Mouse (Mus musculus): Measurements from ENCODE around the gene Plekha3. TPM values are rescaled to one million over a fixed set of nuclear protein-coding genes. Genes with fewer than 3 reads are reported as not detected.

The Plekha3 gene
- polyA plus RNA-seq, 1 experiment from 2014 or later, result 3.6 TPM

GRCm38 (mm10) chr2:76673472-76674081 lies 1.5 kb upstream of the Plekha3 start:
- Histone ChIP-seq H3K4me3 (ENCODE audit: low read length) (peak overlapping the region; percentile 54), H3K4me1 (ENCODE audit: insufficient read depth, low read length) (peaks cover 27% of the 10 kb centered on the region), H3K4me2 (replicated peaks; ENCODE audit: low read depth, low read length) (peak overlapping the region; percentile 66), H3K27me3 (ENCODE audit: insufficient read depth, low read length) (no peaks in the 10 kb centered on the region), H3K27ac (ENCODE audit: low read length) (peak overlapping the region; percentile 88), H3K9ac (replicated peaks; ENCODE audit: low read length) (no peak overlapping the region), H3K9me3 (ENCODE audit: low read length) (no peaks in the 10 kb centered on the region), H3K36me3 (ENCODE audit: insufficient read depth, low read length) (0 out of 2 replicates have a peak, but pooled peaks cover 1% of the 10 kb centered on the region)
- WGBS, result 39% methylated on average over 7 of the region's 7 CpGs
- no peak for ATAC-seq (ENCODE audit: low FRiP score, low TSS enrichment)

- ATAC-seq (ENCODE audit: low FRiP score, low TSS enrichment), result peak; percentile 46
- peak overlapping the region; percentile 89 for H3K27ac ChIP-seq (ENCODE audit: low read length)
These were observed 370 bp downstream of the Plekha3 start for GRCm38 (mm10) chr2:76675451-76675850.

GRCm38 (mm10) chr2:76675949-76676348 lies 868 bp downstream of the Plekha3 start:
- no peak for ATAC-seq (ENCODE audit: low FRiP score, low TSS enrichment)
- peaks cover 27% of the 10 kb centered on the region for H3K4me1 ChIP-seq (ENCODE audit: insufficient read depth, low read length)
- H3K4me3 ChIP-seq (ENCODE audit: low read length), result peak overlapping the region; percentile 89
- peaks cover 7% of the 10 kb centered on the region; the same call in 1 of the 2 replicates for H3K36me3 ChIP-seq (ENCODE audit: insufficient read depth, low read length)
- no peaks in the 10 kb centered on the region for H3K9me3 ChIP-seq (ENCODE audit: low read length)
- H3K27ac ChIP-seq (ENCODE audit: low read length), result peak overlapping the region; percentile 89
- peak overlapping the region; percentile 91 for H3K9ac ChIP-seq (replicated peaks; ENCODE audit: low read length)
- H3K27me3 ChIP-seq (ENCODE audit: insufficient read depth, low read length), result no peaks in the 10 kb centered on the region
- peak overlapping the region; percentile 76 for H3K4me2 ChIP-seq (replicated peaks; ENCODE audit: low read depth, low read length)
- WGBS, result 6% methylated on average over 4 of the region's 4 CpGs

More at GRCm38 (mm10) chr2:76675451-76675850, 370 bp downstream of the Plekha3 start:
- peaks cover 5% of the 10 kb centered on the region; the same call in 1 of the 2 replicates for H3K36me3 ChIP-seq (ENCODE audit: insufficient read depth, low read length)
- under 1% methylated on average over 35 of the region's 44 CpGs for WGBS
- peak overlapping the region; percentile 91 for H3K9ac ChIP-seq (replicated peaks; ENCODE audit: low read length)
- H3K4me2 ChIP-seq (replicated peaks; ENCODE audit: low read depth, low read length), result peak overlapping the region; percentile 76
- H3K27me3 ChIP-seq (ENCODE audit: insufficient read depth, low read length), result no peaks in the 10 kb centered on the region
- peaks cover 27% of the 10 kb centered on the region for H3K4me1 ChIP-seq (ENCODE audit: insufficient read depth, low read length)
- H3K9me3 ChIP-seq (ENCODE audit: low read length), result no peaks in the 10 kb centered on the region
- H3K4me3 ChIP-seq (ENCODE audit: low read length), result peak overlapping the region; percentile 89

GRCm38 (mm10) chr2:76676401-76677226 lies 1.5 kb downstream of the Plekha3 start:
- H3K27ac ChIP-seq (ENCODE audit: low read length), result peak overlapping the region; percentile 34; the same call in 1 of the 2 replicates
- H3K27me3 ChIP-seq (ENCODE audit: insufficient read depth, low read length), result no peaks in the 10 kb centered on the region
- peaks cover 8% of the 10 kb centered on the region; the same call in 1 of the 2 replicates for H3K36me3 ChIP-seq (ENCODE audit: insufficient read depth, low read length)
- H3K9me3 ChIP-seq (ENCODE audit: low read length), result no peaks in the 10 kb centered on the region
- 34% methylated on average over 13 of the region's 13 CpGs for WGBS
- peak overlapping the region; percentile 76 for H3K4me2 ChIP-seq (replicated peaks; ENCODE audit: low read depth, low read length)
- peak overlapping the region; percentile 91 for H3K9ac ChIP-seq (replicated peaks; ENCODE audit: low read length)
- H3K4me3 ChIP-seq (ENCODE audit: low read length), result peak overlapping the region; percentile 89
- H3K4me1 ChIP-seq (ENCODE audit: insufficient read depth, low read length), result peaks cover 25% of the 10 kb centered on the region
- ATAC-seq (ENCODE audit: low FRiP score, low TSS enrichment), result no peak

DNA sequence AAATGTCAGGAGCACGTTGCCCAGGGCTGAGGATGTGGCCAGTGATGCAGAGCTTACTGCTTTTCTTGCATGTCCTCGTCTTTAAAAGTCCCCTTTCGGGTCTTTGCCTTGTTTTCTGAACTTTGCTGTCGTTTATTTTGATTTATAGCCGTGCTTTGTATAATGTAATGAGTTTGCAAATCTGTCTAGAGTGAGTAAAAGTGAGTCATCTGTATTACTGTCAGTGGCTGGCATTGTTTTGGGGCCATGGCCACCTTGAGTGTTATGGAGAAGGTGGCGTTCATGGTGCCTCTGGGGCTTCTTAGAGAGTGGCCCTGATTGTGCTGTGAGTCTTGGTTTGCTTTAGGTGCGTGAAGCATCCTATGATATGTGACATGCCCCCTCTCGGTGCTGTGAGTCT lies 7.2 kb downstream of the Plekha3 start:
- Histone ChIP-seq H3K9ac (replicated peaks; ENCODE audit: low read length) (no peak overlapping the region), H3K9me3 (ENCODE audit: low read length) (no peaks in the 10 kb centered on the region), H3K36me3 (ENCODE audit: insufficient read depth, low read length) (peaks cover 55% of the 10 kb centered on the region), H3K27ac (ENCODE audit: low read length) (no peak overlapping the region), H3K4me2 (replicated peaks; ENCODE audit: low read depth, low read length) (no peak overlapping the region), H3K4me1 (ENCODE audit: insufficient read depth, low read length) (peaks cover 2% of the 10 kb centered on the region), H3K27me3 (ENCODE audit: insufficient read depth, low read length) (no peaks in the 10 kb centered on the region), H3K4me3 (ENCODE audit: low read length) (no peak overlapping the region)
- no peak for ATAC-seq (ENCODE audit: low FRiP score, low TSS enrichment)
- 80% methylated on average over 8 of the region's 8 CpGs for WGBS

GRCm38 (mm10) chr2:76686986-76687385 lies 11.9 kb downstream of the Plekha3 start:
- Histone ChIP-seq H3K9me3 (ENCODE audit: low read length) (no peaks in the 10 kb centered on the region), H3K27me3 (ENCODE audit: insufficient read depth, low read length) (no peaks in the 10 kb centered on the region), H3K27ac (ENCODE audit: low read length) (no peak overlapping the region), H3K4me3 (ENCODE audit: low read length) (no peak overlapping the region), H3K4me1 (ENCODE audit: insufficient read depth, low read length) (no peaks in the 10 kb centered on the region), H3K36me3 (ENCODE audit: insufficient read depth, low read length) (peaks cover 69% of the 10 kb centered on the region), H3K4me2 (replicated peaks; ENCODE audit: low read depth, low read length) (no peak overlapping the region), H3K9ac (replicated peaks; ENCODE audit: low read length) (no peak overlapping the region)
- no peak for ATAC-seq (ENCODE audit: low FRiP score, low TSS enrichment)
- WGBS, result 91% methylated on average over 3 of the region's 3 CpGs

- Histone ChIP-seq H3K9ac (replicated peaks; ENCODE audit: low read length) (no peak overlapping the region), H3K27ac (ENCODE audit: low read length) (no peak overlapping the region), H3K4me3 (ENCODE audit: low read length) (no peak overlapping the region), H3K4me1 (ENCODE audit: insufficient read depth, low read length) (no peaks in the 10 kb centered on the region), H3K27me3 (ENCODE audit: insufficient read depth, low read length) (no peaks in the 10 kb centered on the region), H3K4me2 (replicated peaks; ENCODE audit: low read depth, low read length) (no peak overlapping the region), H3K9me3 (ENCODE audit: low read length) (no peaks in the 10 kb centered on the region), H3K36me3 (ENCODE audit: insufficient read depth, low read length) (peaks cover 69% of the 10 kb centered on the region)
- WGBS, result 51% methylated on average over 3 of the region's 3 CpGs
- no peak for ATAC-seq (ENCODE audit: low FRiP score, low TSS enrichment)
These were observed 12.5 kb downstream of the Plekha3 start for GRCm38 (mm10) chr2:76687608-76688007.

GRCm38 (mm10) chr2:76688162-76688561 lies 13.1 kb downstream of the Plekha3 start:
- H3K36me3 ChIP-seq (ENCODE audit: insufficient read depth, low read length), result peaks cover 69% of the 10 kb centered on the region
- H3K4me1 ChIP-seq (ENCODE audit: insufficient read depth, low read length), result no peaks in the 10 kb centered on the region
- no peaks in the 10 kb centered on the region for H3K27me3 ChIP-seq (ENCODE audit: insufficient read depth, low read length)
- WGBS, result 43% methylated on average over 7 of the region's 7 CpGs
- no peak overlapping the region for H3K9ac ChIP-seq (replicated peaks; ENCODE audit: low read length)
- no peak overlapping the region for H3K4me2 ChIP-seq (replicated peaks; ENCODE audit: low read depth, low read length)
- no peak overlapping the region for H3K27ac ChIP-seq (ENCODE audit: low read length)
- no peak overlapping the region for H3K4me3 ChIP-seq (ENCODE audit: low read length)
- H3K9me3 ChIP-seq (ENCODE audit: low read length), result no peaks in the 10 kb centered on the region
- no peak for ATAC-seq (ENCODE audit: low FRiP score, low TSS enrichment)

DNA sequence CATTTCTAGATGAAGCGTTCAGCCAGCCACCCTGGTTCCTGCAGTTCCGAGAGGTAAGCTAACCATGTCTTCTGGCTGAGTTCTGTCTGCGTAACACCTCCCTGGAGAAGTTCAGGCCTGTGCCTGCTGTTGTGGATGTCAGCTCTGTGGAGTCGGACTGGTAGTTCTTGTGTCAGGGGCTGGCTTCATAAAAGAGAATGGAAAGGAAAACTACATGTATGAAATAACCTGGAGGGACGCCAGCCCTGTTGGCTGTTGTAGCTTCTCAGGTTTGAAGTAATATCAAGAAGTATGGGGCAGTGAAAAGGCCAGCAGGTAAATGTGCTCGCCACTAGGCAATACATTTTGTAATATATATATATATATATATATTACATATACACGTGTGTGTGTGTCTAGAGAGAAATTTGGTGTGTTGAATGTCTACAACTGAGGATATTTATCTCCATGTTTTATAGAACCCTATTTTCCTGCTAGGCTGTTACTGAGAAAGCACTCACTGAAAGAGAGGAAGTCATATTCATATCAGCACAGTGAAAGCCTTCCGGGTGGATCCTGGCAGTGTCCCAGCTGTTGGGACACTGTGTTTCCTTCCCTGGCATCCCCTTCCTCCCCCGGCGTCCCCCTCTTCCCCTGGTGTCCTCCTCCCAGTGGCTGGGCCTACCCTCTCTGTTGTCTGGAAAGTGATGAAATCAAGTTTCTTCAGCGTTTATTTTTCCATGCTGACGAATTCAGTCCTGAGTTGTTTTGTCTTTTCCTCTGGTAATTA lies 15.5 kb downstream of the Plekha3 start:
- peaks cover 74% of the 10 kb centered on the region for H3K36me3 ChIP-seq (ENCODE audit: insufficient read depth, low read length)
- H3K4me1 ChIP-seq (ENCODE audit: insufficient read depth, low read length), result no peaks in the 10 kb centered on the region
- WGBS, result 78% methylated on average over 12 of the region's 12 CpGs
- no peaks in the 10 kb centered on the region for H3K27me3 ChIP-seq (ENCODE audit: insufficient read depth, low read length)
- H3K9me3 ChIP-seq (ENCODE audit: low read length), result no peaks in the 10 kb centered on the region
- ATAC-seq (ENCODE audit: low FRiP score, low TSS enrichment), result peak; percentile 60
- no peak overlapping the region for H3K4me2 ChIP-seq (replicated peaks; ENCODE audit: low read depth, low read length)
- no peak overlapping the region; the same call in 1 of the 2 replicates for H3K27ac ChIP-seq (ENCODE audit: low read length)
- no peak overlapping the region for H3K9ac ChIP-seq (replicated peaks; ENCODE audit: low read length)
- no peak overlapping the region for H3K4me3 ChIP-seq (ENCODE audit: low read length)

All from kidney, embryonic 16.5 days (tissue).